Mouse (Mus musculus) E14TG2a.4 (cell line): Measurements from ENCODE around the gene Aph1a.

Source experiments
- CTCF ChIP-seq: conservative IDR thresholded peaks from 2 replicates; pipeline ENCODE4 v1.5.1; 2014; ENCODE audit warnings: low read length
- NANOG ChIP-seq: IDR thresholded peaks from 2 replicates; pipeline ENCODE4 v1.6.1; 2014; ENCODE audit warnings: borderline replicate concordance, low read length, mixed read lengths

DNA sequence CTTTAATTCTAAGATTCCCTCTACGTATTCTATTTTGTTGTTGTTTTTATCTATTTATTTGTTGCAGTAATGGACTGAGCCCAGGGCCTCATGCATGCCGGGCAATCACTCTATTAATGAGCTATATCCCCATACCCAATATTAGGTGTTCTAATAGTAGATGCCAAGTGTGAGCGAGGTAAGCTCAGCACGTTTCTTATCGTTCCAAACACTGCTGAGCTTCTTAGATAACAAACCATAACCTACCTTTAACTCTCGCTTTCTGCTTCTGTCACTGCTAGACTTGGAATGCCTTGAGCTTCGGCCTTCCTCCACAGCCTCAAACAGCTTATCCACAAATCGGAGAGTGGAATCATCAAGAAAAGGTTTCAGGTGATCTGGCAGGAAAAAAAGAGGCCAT is 42.5 kb upstream of the Aph1a start:
- no peak for TF ChIP-seq CTCF
- no peak for TF ChIP-seq NANOG
